Mouse (Mus musculus) cerebellum, adult 2 months (tissue): ENCODE measurements at regions not wholly inside any gene's neighbourhood (a gene's known extent, or its start where the extent isn't known, plus 50 kb on each side); places are given as distances from the start of the nearest gene placed in this dataset.

Experiments used
- CTCF ChIP-seq: fragments of 200-500 bp; IDR thresholded peaks from 2 replicates; pipeline ENCODE4 v1.5.1; 2011; ENCODE audit warnings: low read depth, mild to moderate bottlenecking, control low read depth, low read length, moderate library complexity, borderline replicate concordance; ENCODE audit not compliant: insufficient read depth
- POLR2A ChIP-seq: fragments of 200-500 bp; IDR thresholded peaks from 2 replicates; pipeline ENCODE4 v1.6.1; 2011; ENCODE audit warnings: low read length, control low read depth, borderline replicate concordance; ENCODE audit not compliant: insufficient read depth

GRCm38 (mm10) chr9:62203556-62203955 is 78.5 kb downstream of the Spesp1 start:
- TF ChIP-seq POLR2A: no peak
- no peak for TF ChIP-seq CTCF
